Mouse (Mus musculus) small intestine, adult 2 months (tissue): ENCODE measurements around the gene Tmem63a.

Experiments used
- CTCF ChIP-seq: fragments of 200-500 bp; IDR thresholded peaks from 2 replicates; pipeline ENCODE4 v1.5.1; 2012; ENCODE audit warnings: low read depth, mild to moderate bottlenecking, control low read depth, inconsistent platforms, low read length, moderate library complexity, mixed read lengths; ENCODE audit not compliant: insufficient replicate concordance, insufficient read length; ENCODE audit errors: extremely low read depth
- POLR2A ChIP-seq: fragments of 200-500 bp; IDR thresholded peaks from 2 replicates; pipeline ENCODE4 v1.6.1; 2012; ENCODE audit warnings: low read depth, mild to moderate bottlenecking, control low read depth, inconsistent platforms, low read length, moderate library complexity

DNA sequence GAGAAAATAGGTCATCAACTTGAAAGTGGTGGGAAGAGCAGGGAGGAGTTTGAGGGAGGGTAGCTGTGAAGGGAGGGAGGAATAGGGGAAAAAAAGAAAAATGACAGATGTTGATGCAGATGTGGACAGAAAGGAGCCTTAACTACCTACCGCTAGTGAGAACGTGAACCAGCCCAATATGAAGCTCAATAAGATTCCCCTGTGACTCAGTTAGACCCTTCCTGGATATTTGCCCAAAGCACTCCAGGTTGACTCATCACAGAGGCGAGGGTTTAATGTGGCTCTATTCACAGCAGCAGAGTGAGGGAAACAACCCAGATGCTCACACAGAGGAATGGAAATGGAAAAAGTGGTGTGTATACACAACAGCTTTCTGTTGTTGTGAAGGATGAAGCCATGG is 11.0 kb upstream of the Tmem63a start:
- no peak for TF ChIP-seq POLR2A
- TF ChIP-seq CTCF, result no peak
